Mouse (Mus musculus) Patski (cell line): ENCODE measurements at regions not wholly inside any gene's neighbourhood (a gene's known extent, or its start where the extent isn't known, plus 50 kb on each side); places are given as distances from the start of the nearest gene placed in this dataset.

Experiments used
- ATAC-seq: fragments of 100-300 bp; one replicate; pipeline ENCODE4 v1.8.0; 2021
- CTCF ChIA-PET: fragments of 350-600 bp; sonication (Branson Sonifier 250); formaldehyde crosslinking; loops from one replicate; lab custom pipeline; 2022; ENCODE audit warnings: inconsistent platforms; lab: Charles Lee
- POLR2A ChIA-PET: fragments of 350-600 bp; sonication (Branson Sonifier 250); formaldehyde crosslinking; loops from one replicate; lab custom pipeline; 2022; ENCODE audit warnings: antibody characterized with exemption, inconsistent platforms; lab: Charles Lee
- DNase-seq: peaks from one replicate; pipeline ENCODE4 v3.0.0-alpha.2; 2011; ENCODE audit warnings: low read depth, low spot score
- H3K27me3 ChIP-seq: fragments of 371-371 bp; one replicate; pipeline ENCODE4 v1.5.1; 2021
- CTCF ChIP-seq: fragments of 100-300 bp; IDR thresholded peaks from one replicate; pipeline ENCODE4 v1.5.1; 2021
- in situ Hi-C: fragments of 300-500 bp; cut with MboI; formaldehyde crosslinking; loops from 3 replicates; pipeline ENCODE4 v1.11.1; 2018; ENCODE audit warnings: low pct_unique_long_range_greater_than_20kb, mixed read lengths

- DNase-seq (no peak), ATAC-seq (no peak)
- TF ChIP-seq CTCF = no peak
- H3K27me3 ChIP-seq = peaks cover 10% of the 10 kb centered on the region
- ChIA-PET CTCF (interaction anchor here (2.0 kb wide), 1 partner anchor 10 kb away, joined by 6 read pairs; no protein-coding TSS in a partner anchor), POLR2A (no interaction called here)
- in situ Hi-C loops = no loop called here
Observed at GRCm38 (mm10) chr19:50087277-50087676, 591.2 kb downstream of the Sorcs1 start.

GRCm38 (mm10) chr19:50077427-50078040 lies 600.9 kb downstream of the Sorcs1 start:
- POLR2A ChIA-PET = no interaction called here
- CTCF ChIA-PET = interaction anchor here (0.8 to 2.3 kb wide), 3 partner anchors 10 to 24 kb away, joined by 3 to 6 read pairs (median 3); no protein-coding TSS in a partner anchor
- H3K27me3 ChIP-seq = peaks cover 6% of the 10 kb centered on the region
- no peak for DNase-seq
- in situ Hi-C loops = no loop called here
- TF ChIP-seq CTCF = no peak
- no peak for ATAC-seq

- ATAC-seq (no peak), DNase-seq (no peak)
- ChIA-PET POLR2A (no interaction called here), CTCF (no interaction called here)
- no peak for TF ChIP-seq CTCF
- no peaks in the 10 kb centered on the region for H3K27me3 ChIP-seq
- in situ Hi-C loops = no loop called here
Observed at GRCm38 (mm10) chr19:50060448-50060847, 618.0 kb downstream of the Sorcs1 start.

GRCm38 (mm10) chr19:50052910-50053309 lies 625.5 kb downstream of the Sorcs1 start:
- DNase-seq = no peak
- TF ChIP-seq CTCF = no peak
- ATAC-seq = no peak
- POLR2A ChIA-PET = no interaction called here
- no peaks in the 10 kb centered on the region for H3K27me3 ChIP-seq
- in situ Hi-C loops = no loop called here
- CTCF ChIA-PET = no interaction called here

- H3K27me3 ChIP-seq = no peaks in the 10 kb centered on the region
- DNase-seq (no peak), ATAC-seq (no peak)
- in situ Hi-C loops = no loop called here
- ChIA-PET CTCF (no interaction called here), POLR2A (interaction anchor here (0.6 kb wide), 1 partner anchor 175 kb away, joined by 3 read pairs; no protein-coding TSS in a partner anchor)
- TF ChIP-seq CTCF = no peak
Observed at GRCm38 (mm10) chr19:50045761-50046160, 632.7 kb downstream of the Sorcs1 start.

- TF ChIP-seq CTCF = no peak
- POLR2A ChIA-PET = no interaction called here
- H3K27me3 ChIP-seq = no peaks in the 10 kb centered on the region
- CTCF ChIA-PET = no interaction called here
- DNase-seq (no peak), ATAC-seq (no peak)
- in situ Hi-C loops = no loop called here
Observed at GRCm38 (mm10) chr19:50013659-50014058, 664.8 kb downstream of the Sorcs1 start.

- in situ Hi-C loops = no loop called here
- POLR2A ChIA-PET = no interaction called here
- CTCF ChIA-PET = no interaction called here
- no peak for TF ChIP-seq CTCF
- peaks cover 3% of the 10 kb centered on the region for H3K27me3 ChIP-seq
- DNase-seq (no peak), ATAC-seq (no peak)
Observed at GRCm38 (mm10) chr19:50005248-50005647, 673.2 kb downstream of the Sorcs1 start.

- peaks cover 7% of the 10 kb centered on the region for H3K27me3 ChIP-seq
- no peak for ATAC-seq
- CTCF ChIA-PET = interaction anchor here (0.9 kb wide), 1 partner anchor 21 kb away, joined by 3 read pairs; no protein-coding TSS in a partner anchor
- no peak for DNase-seq
- no peak for TF ChIP-seq CTCF
- POLR2A ChIA-PET = no interaction called here
- in situ Hi-C loops = no loop called here
Observed at GRCm38 (mm10) chr19:49985826-49986225, 692.6 kb downstream of the Sorcs1 start.

GRCm38 (mm10) chr19:49966284-49966841 lies 712.1 kb downstream of the Sorcs1 start:
- ChIA-PET CTCF (no interaction called here), POLR2A (no interaction called here)
- in situ Hi-C loops = no loop called here
- H3K27me3 ChIP-seq = peaks cover 3% of the 10 kb centered on the region
- no peak for TF ChIP-seq CTCF
- ATAC-seq (no peak), DNase-seq (no peak)

- CTCF ChIA-PET = no interaction called here
- DNase-seq (no peak), ATAC-seq (no peak)
- TF ChIP-seq CTCF = no peak
- in situ Hi-C loops = no loop called here
- H3K27me3 ChIP-seq = peaks cover 3% of the 10 kb centered on the region
- POLR2A ChIA-PET = no interaction called here
Observed at GRCm38 (mm10) chr19:49964679-49965078, 713.8 kb downstream of the Sorcs1 start.

- ATAC-seq = no peak
- ChIA-PET POLR2A (no interaction called here), CTCF (no interaction called here)
- TF ChIP-seq CTCF = no peak
- peaks cover 4% of the 10 kb centered on the region for H3K27me3 ChIP-seq
- in situ Hi-C loops = no loop called here
- DNase-seq = no peak
Observed at GRCm38 (mm10) chr19:49958517-49958916, 719.9 kb downstream of the Sorcs1 start.
